Mouse (Mus musculus): Measurements from ENCODE around the gene 1110032A03Rik. TPM values are rescaled to one million over a fixed set of nuclear protein-coding genes. Genes with fewer than 3 reads are reported as not detected.

Gene 1110032A03Rik
- polyA plus RNA-seq, 1 experiment from 2014 or later = 24.5 TPM

Other genes with a start within 250 kb of the 1110032A03Rik start
- 76.0 and 79.3 TPM in 2 replicates for gene Pts, start 246.8 kb downstream of the 1110032A03Rik start, polyA plus RNA-seq (2015; fragmentation: Nextera tagmentation; extraction: Ambion mirVana)
- gene Il18, start 220.7 kb downstream of the 1110032A03Rik start, polyA plus RNA-seq (2015; fragmentation: Nextera tagmentation; extraction: Ambion mirVana) = 5.5 and 7.1 TPM in 2 replicates
- 0.20 TPM in 1 of 2 replicates, not detected in the other for gene Bco2, start 220.3 kb downstream of the 1110032A03Rik start, polyA plus RNA-seq (2015; fragmentation: Nextera tagmentation; extraction: Ambion mirVana)
- not detected in 2 replicates for gene Tex12, start 214.2 kb downstream of the 1110032A03Rik start, polyA plus RNA-seq (2015; fragmentation: Nextera tagmentation; extraction: Ambion mirVana)
- 568 and 646 TPM in 2 replicates for gene Sdhd, start 171.7 kb downstream of the 1110032A03Rik start, polyA plus RNA-seq (2015; fragmentation: Nextera tagmentation; extraction: Ambion mirVana)
- 247 and 287 TPM in 2 replicates for gene Timm8b, start 171.6 kb downstream of the 1110032A03Rik start, polyA plus RNA-seq (2015; fragmentation: Nextera tagmentation; extraction: Ambion mirVana)
- gene Pih1d2, start 158.2 kb downstream of the 1110032A03Rik start, polyA plus RNA-seq (2015; fragmentation: Nextera tagmentation; extraction: Ambion mirVana) = 1.8 and 3.2 TPM in 2 replicates
- 15.1 and 15.5 TPM in 2 replicates for gene Nkapd1, start 158.1 kb downstream of the 1110032A03Rik start, polyA plus RNA-seq (2015; fragmentation: Nextera tagmentation; extraction: Ambion mirVana)
- 106 and 116 TPM in 2 replicates for gene Dlat, start 115.7 kb downstream of the 1110032A03Rik start, polyA plus RNA-seq (2015; fragmentation: Nextera tagmentation; extraction: Ambion mirVana)
- 7.5 and 8.1 TPM in 2 replicates for gene Dixdc1, start 36.0 kb downstream of the 1110032A03Rik start, polyA plus RNA-seq (2015; fragmentation: Nextera tagmentation; extraction: Ambion mirVana)
- gene 2310030G06Rik, start 29.0 kb downstream of the 1110032A03Rik start, polyA plus RNA-seq (2015; fragmentation: Nextera tagmentation; extraction: Ambion mirVana) = 9.7 and 10.2 TPM in 2 replicates
- gene Cryab, start 24.2 kb downstream of the 1110032A03Rik start, polyA plus RNA-seq (2015; fragmentation: Nextera tagmentation; extraction: Ambion mirVana) = 1,022 and 1,124 TPM in 2 replicates
- 260 and 319 TPM in 2 replicates for gene Hspb2, start 23.2 kb downstream of the 1110032A03Rik start, polyA plus RNA-seq (2015; fragmentation: Nextera tagmentation; extraction: Ambion mirVana)
- gene Fdxacb1, start 7.3 kb downstream of the 1110032A03Rik start, polyA plus RNA-seq (2015; fragmentation: Nextera tagmentation; extraction: Ambion mirVana) = 8.2 and 8.5 TPM in 2 replicates
- 27.3 and 31.9 TPM in 2 replicates for gene Alg9, start 501 bp downstream of the 1110032A03Rik start, polyA plus RNA-seq (2015; fragmentation: Nextera tagmentation; extraction: Ambion mirVana)
- 46.3 and 48.6 TPM in 2 replicates for gene Ppp2r1b, start 69.8 kb upstream of the 1110032A03Rik start, polyA plus RNA-seq (2015; fragmentation: Nextera tagmentation; extraction: Ambion mirVana)
- 12.6 and 13.4 TPM in 2 replicates for gene Sik2, start 233.6 kb upstream of the 1110032A03Rik start, polyA plus RNA-seq (2015; fragmentation: Nextera tagmentation; extraction: Ambion mirVana)

All from heart, embryonic 13.5 days (tissue).